Mouse (Mus musculus) forebrain, embryonic 13.5 days (tissue): ENCODE measurements around the gene Ipcef1. TPM values are rescaled to one million over a fixed set of nuclear protein-coding genes. Genes with fewer than 3 reads are reported as not detected.
A peak's percentile ranks its signal among the peaks of the same experiment; 100 is the strongest.

ENCODE experiments used
- ATAC-seq: fragments of 200-750 bp; cut with Nextera tagmentation; 2 replicates; pipeline ENCODE4 v1.8.0; 2017
- H3K27ac ChIP-seq: fragments of 300-500 bp; sonication (generic); 2 replicates; pipeline ENCODE4 v1.5.1; 2015; ENCODE audit warnings: inconsistent platforms, mild to moderate bottlenecking, moderate library complexity
- H3K27me3 ChIP-seq: fragments of 300-500 bp; sonication (generic); 2 replicates; pipeline ENCODE4 v1.6.1; 2015; ENCODE audit warnings: mild to moderate bottlenecking, inconsistent platforms
- H3K36me3 ChIP-seq: fragments of 300-500 bp; sonication (generic); 2 replicates; pipeline ENCODE4 v1.6.1; 2015; ENCODE audit warnings: mild to moderate bottlenecking, inconsistent platforms; ENCODE audit not compliant: poor library complexity, severe bottlenecking
- H3K4me1 ChIP-seq: fragments of 300-500 bp; sonication (generic); 2 replicates; pipeline ENCODE4 v1.6.1; 2015; ENCODE audit warnings: inconsistent platforms
- H3K4me2 ChIP-seq: fragments of 300-500 bp; sonication (generic); 2 replicates; pipeline ENCODE4 v1.6.1; 2015; ENCODE audit warnings: inconsistent platforms, mild to moderate bottlenecking, moderate library complexity
- H3K4me3 ChIP-seq: fragments of 300-500 bp; sonication (generic); 2 replicates; pipeline ENCODE4 v1.5.1; 2015; ENCODE audit warnings: mild to moderate bottlenecking, inconsistent platforms
- H3K9ac ChIP-seq: fragments of 300-500 bp; sonication (generic); 2 replicates; pipeline ENCODE4 v1.6.1; 2015; ENCODE audit warnings: mild to moderate bottlenecking, inconsistent platforms
- H3K9me3 ChIP-seq: fragments of 300-500 bp; sonication (generic); replicated peaks from 2 replicates; pipeline ENCODE4 v1.6.1; 2016; ENCODE audit warnings: inconsistent platforms
- WGBS: fragments of 180-500 bp; shearing (Covaris S2); methylation state at CpG from one replicate; pipeline ENCODE4 v1.1.7; 2015; 5-methylcytosine and 5-hydroxymethylcytosine counted together
- polyA plus RNA-seq: library from polyadenylated mRNA; unstranded; fragments of >200 nt; fragmentation: Nextera tagmentation; extraction: Ambion mirVana; gene quantifications from 2 replicates; pipeline ENCODE4 v1.2.1, GENCODE M21; 2015

Gene Ipcef1
- polyA plus RNA-seq, 1 experiment from 2014 or later: 0.61 TPM

DNA sequence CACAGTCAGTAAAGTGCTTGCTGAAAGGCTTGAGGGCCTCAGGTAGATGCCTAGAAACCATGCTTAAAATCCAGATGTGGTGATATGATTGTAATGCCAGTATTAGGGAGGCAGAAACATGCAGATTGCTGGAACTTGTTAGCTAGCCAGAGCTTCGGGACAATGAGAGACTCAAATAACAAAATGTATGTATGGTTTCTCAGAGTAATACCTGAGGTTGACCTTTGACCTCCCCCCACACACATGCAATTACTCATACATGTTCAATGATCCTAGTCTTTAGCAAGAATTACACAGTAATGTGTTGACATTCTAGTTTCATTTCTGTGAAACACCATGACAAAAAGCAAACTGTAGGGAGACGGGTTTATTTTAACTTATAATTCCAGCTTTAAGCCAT, 68.8 kb downstream of the Ipcef1 start:
- Histone ChIP-seq H3K27ac (no peak overlapping the region), H3K4me3 (no peak overlapping the region), H3K4me1 (no peaks in the 10 kb centered on the region), H3K27me3 (no peaks in the 10 kb centered on the region), H3K9me3 (no peaks in the 10 kb centered on the region), H3K36me3 (no peaks in the 10 kb centered on the region), H3K4me2 (no peak overlapping the region), H3K9ac (no peak overlapping the region)
- 94% methylated on average over 2 of the region's 2 CpGs for WGBS
- ATAC-seq: no peak

DNA sequence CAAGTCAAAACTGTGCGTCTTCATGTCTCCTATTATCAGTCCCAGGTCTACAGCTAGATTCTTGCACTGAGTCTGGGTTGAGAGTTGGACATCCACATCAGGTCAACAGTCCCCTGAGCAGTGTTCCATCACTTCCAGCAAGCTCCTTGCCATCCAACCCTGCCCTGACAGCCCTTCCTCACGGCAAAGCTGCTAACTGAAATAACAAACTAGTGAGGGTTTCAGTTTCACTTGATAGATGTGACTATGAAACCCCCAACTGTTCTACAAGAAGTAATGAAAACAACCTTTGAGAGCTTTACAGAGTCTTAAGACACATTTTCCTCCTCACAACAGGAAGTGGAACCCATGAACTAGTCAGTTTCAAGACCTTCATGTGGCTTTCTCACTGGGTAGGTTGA, 69.5 kb downstream of the Ipcef1 start:
- Histone ChIP-seq H3K4me2 (no peak overlapping the region), H3K9me3 (no peaks in the 10 kb centered on the region), H3K27me3 (no peaks in the 10 kb centered on the region), H3K4me1 (no peaks in the 10 kb centered on the region), H3K4me3 (no peak overlapping the region), H3K36me3 (no peaks in the 10 kb centered on the region), H3K9ac (no peak overlapping the region), H3K27ac (no peak overlapping the region)
- no peak for ATAC-seq
- 85% methylated on average over 2 of the region's 2 CpGs for WGBS

- WGBS: 6% methylated on average over 6 of the region's 6 CpGs
- Histone ChIP-seq H3K27me3 (no peaks in the 10 kb centered on the region), H3K4me3 (peak overlapping the region; percentile 22), H3K9me3 (no peaks in the 10 kb centered on the region), H3K27ac (peak overlapping the region; percentile 54; the same call in 1 of the 2 replicates), H3K4me1 (no peaks in the 10 kb centered on the region), H3K4me2 (peak overlapping the region; percentile 51), H3K9ac (no peak overlapping the region; the same call in 1 of the 2 replicates), H3K36me3 (no peaks in the 10 kb centered on the region)
- ATAC-seq: peak; percentile 75
These were observed 72.0 kb downstream of the Ipcef1 start for GRCm38 (mm10) chr10:6980236-6980635.

GRCm38 (mm10) chr10:6979789-6980188, 72.5 kb downstream of the Ipcef1 start:
- Histone ChIP-seq H3K27me3 (no peaks in the 10 kb centered on the region), H3K4me1 (no peaks in the 10 kb centered on the region), H3K4me2 (peak overlapping the region; percentile 51), H3K36me3 (no peaks in the 10 kb centered on the region), H3K9me3 (no peaks in the 10 kb centered on the region), H3K27ac (peak overlapping the region; percentile 54; the same call in 1 of the 2 replicates), H3K9ac (no peak overlapping the region; the same call in 1 of the 2 replicates), H3K4me3 (peak overlapping the region; percentile 22)
- 42% methylated on average over 8 of the region's 8 CpGs for WGBS
- peak; percentile 23; the same call in 1 of the 2 replicates for ATAC-seq

- Histone ChIP-seq H3K27ac (0 out of 2 replicates have a peak overlapping the region, but pooled peaks have one; percentile 2), H3K36me3 (no peaks in the 10 kb centered on the region), H3K4me3 (no peak overlapping the region), H3K27me3 (no peaks in the 10 kb centered on the region), H3K4me1 (no peaks in the 10 kb centered on the region), H3K4me2 (peak overlapping the region; percentile 51), H3K9ac (no peak overlapping the region), H3K9me3 (no peaks in the 10 kb centered on the region)
- 43% methylated on average over 7 of the region's 7 CpGs for WGBS
- ATAC-seq: peak; percentile 63
These were observed 73.1 kb downstream of the Ipcef1 start for GRCm38 (mm10) chr10:6979216-6979615.

- H3K4me1 ChIP-seq: no peaks in the 10 kb centered on the region
- H3K27me3 ChIP-seq: no peaks in the 10 kb centered on the region
- H3K27ac ChIP-seq: no peak overlapping the region
- H3K4me3 ChIP-seq: no peak overlapping the region
- H3K4me2 ChIP-seq: no peak overlapping the region
- WGBS: 97% methylated on average over 1 of the region's 1 CpGs
- no peaks in the 10 kb centered on the region for H3K36me3 ChIP-seq
- no peaks in the 10 kb centered on the region for H3K9me3 ChIP-seq
- H3K9ac ChIP-seq: no peak overlapping the region
- peak; percentile 4; the same call in 1 of the 2 replicates for ATAC-seq
These were observed 73.5 kb downstream of the Ipcef1 start for GRCm38 (mm10) chr10:6978733-6979132.

- Histone ChIP-seq H3K4me2 (no peak overlapping the region), H3K4me1 (no peaks in the 10 kb centered on the region), H3K4me3 (no peak overlapping the region), H3K36me3 (no peaks in the 10 kb centered on the region), H3K27ac (no peak overlapping the region), H3K9me3 (no peaks in the 10 kb centered on the region), H3K27me3 (no peaks in the 10 kb centered on the region), H3K9ac (no peak overlapping the region)
- no peak for ATAC-seq
- 85% methylated on average over 2 of the region's 2 CpGs for WGBS
These were observed 74.4 kb downstream of the Ipcef1 start for GRCm38 (mm10) chr10:6977843-6978242.

DNA sequence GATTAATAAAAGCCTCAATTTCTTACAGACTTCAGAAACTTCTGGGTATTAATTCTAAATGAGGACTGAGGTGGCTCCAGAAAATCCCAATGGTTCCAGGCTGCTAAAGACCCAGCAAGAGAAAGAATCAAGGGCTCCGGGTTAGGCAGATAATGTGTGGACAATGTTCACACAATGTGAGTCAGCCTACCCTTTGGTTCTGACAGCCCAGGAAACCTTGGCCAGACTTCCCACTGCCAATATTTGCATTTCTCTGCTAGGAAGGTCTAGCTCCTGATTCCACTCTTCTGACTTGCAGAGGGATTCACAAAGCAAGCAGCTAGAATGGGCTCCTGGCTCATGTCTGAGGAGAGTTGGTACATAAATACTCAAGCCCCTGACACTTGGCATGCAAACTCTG, 83.9 kb downstream of the Ipcef1 start:
- Histone ChIP-seq H3K4me2 (no peak overlapping the region), H3K36me3 (no peaks in the 10 kb centered on the region), H3K9ac (no peak overlapping the region), H3K27me3 (no peaks in the 10 kb centered on the region), H3K4me1 (no peaks in the 10 kb centered on the region), H3K4me3 (no peak overlapping the region), H3K27ac (no peak overlapping the region), H3K9me3 (no peaks in the 10 kb centered on the region)
- WGBS: 85% methylated on average over 1 of the region's 1 CpGs
- ATAC-seq: no peak

DNA sequence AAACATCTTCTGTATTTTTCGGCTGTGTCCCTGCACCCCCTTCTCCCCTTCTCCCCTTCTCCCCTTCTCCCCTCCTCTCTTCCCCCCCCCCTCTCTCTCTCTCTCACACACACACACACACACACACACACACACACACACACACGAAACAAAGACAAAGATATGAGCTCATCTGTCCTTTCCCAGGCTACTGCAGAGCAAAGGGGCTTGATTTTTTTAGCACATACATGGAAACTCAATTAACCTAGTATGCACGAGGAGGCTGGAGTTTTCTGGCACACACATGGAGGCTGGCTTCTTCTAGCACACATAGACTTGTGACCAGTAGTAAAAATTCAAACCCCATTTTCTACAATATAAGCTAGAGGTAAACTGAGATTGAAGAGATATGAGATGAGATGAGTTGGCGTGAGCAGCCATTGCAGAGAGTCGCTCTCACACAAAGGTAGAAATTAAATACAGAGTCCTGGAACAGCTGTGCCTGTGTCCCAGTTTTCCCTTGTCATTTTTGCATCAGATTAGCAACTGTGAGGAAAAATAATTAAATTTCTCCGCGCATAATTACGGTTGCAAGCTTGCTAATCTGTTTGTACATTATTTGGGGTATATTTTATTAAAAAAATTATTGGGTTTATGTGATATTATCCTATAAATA, 84.6 kb downstream of the Ipcef1 start:
- WGBS: 78% methylated on average over 8 of the region's 8 CpGs
- Histone ChIP-seq H3K27me3 (no peaks in the 10 kb centered on the region), H3K4me3 (no peak overlapping the region), H3K9ac (no peak overlapping the region), H3K9me3 (no peaks in the 10 kb centered on the region), H3K4me1 (no peaks in the 10 kb centered on the region), H3K36me3 (no peaks in the 10 kb centered on the region), H3K4me2 (no peak overlapping the region), H3K27ac (no peak overlapping the region)
- no peak for ATAC-seq

DNA sequence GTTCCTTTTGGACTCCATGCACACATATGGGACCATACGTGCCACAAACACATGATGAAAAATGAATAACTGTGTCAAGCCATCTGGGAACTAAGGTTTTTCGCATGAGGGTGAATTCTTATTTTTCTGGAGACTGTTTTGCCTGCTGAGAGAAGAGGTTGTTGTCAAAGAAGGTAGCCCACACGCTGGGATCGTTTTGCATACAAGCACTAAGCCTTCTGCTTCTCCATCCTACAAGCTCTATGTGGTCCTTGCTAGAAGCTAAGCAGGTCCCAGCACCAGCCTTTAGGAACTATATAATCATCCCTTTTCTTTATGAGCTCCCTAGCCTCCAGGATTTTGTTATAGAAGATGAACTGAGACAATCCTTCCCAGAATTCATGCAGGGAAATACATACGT, 93.5 kb downstream of the Ipcef1 start:
- no peak overlapping the region for H3K4me2 ChIP-seq
- H3K27ac ChIP-seq: no peak overlapping the region
- H3K4me1 ChIP-seq: no peaks in the 10 kb centered on the region
- ATAC-seq: no peak
- H3K27me3 ChIP-seq: no peaks in the 10 kb centered on the region
- H3K4me3 ChIP-seq: no peak overlapping the region
- no peak overlapping the region for H3K9ac ChIP-seq
- no peaks in the 10 kb centered on the region for H3K36me3 ChIP-seq
- no peaks in the 10 kb centered on the region for H3K9me3 ChIP-seq
- 82% methylated on average over 5 of the region's 5 CpGs for WGBS

- Histone ChIP-seq H3K36me3 (no peaks in the 10 kb centered on the region), H3K4me1 (no peaks in the 10 kb centered on the region), H3K4me3 (no peak overlapping the region), H3K27me3 (no peaks in the 10 kb centered on the region), H3K9me3 (no peaks in the 10 kb centered on the region), H3K27ac (no peak overlapping the region), H3K9ac (no peak overlapping the region), H3K4me2 (no peak overlapping the region)
- WGBS: 90% methylated on average over 2 of the region's 2 CpGs
- no peak for ATAC-seq
These were observed 95.9 kb downstream of the Ipcef1 start for GRCm38 (mm10) chr10:6956357-6956756.

- Histone ChIP-seq H3K27me3 (no peaks in the 10 kb centered on the region), H3K9me3 (no peaks in the 10 kb centered on the region), H3K4me3 (no peak overlapping the region), H3K4me1 (no peaks in the 10 kb centered on the region), H3K4me2 (no peak overlapping the region), H3K36me3 (no peaks in the 10 kb centered on the region), H3K27ac (no peak overlapping the region), H3K9ac (no peak overlapping the region)
- no peak for ATAC-seq
These were observed 97.7 kb downstream of the Ipcef1 start for GRCm38 (mm10) chr10:6954533-6954932.

- H3K9me3 ChIP-seq: no peaks in the 10 kb centered on the region
These were observed 99.2 kb downstream of the Ipcef1 start for GRCm38 (mm10) chr10:6953115-6953514.

More at GRCm38 (mm10) chr10:6953115-6953514, 99.2 kb downstream of the Ipcef1 start:
- Histone ChIP-seq H3K9ac (no peak overlapping the region), H3K36me3 (no peaks in the 10 kb centered on the region), H3K4me2 (no peak overlapping the region), H3K4me3 (no peak overlapping the region), H3K27ac (no peak overlapping the region), H3K27me3 (no peaks in the 10 kb centered on the region), H3K4me1 (no peaks in the 10 kb centered on the region)
- WGBS: 77% methylated on average over 1 of the region's 1 CpGs
- ATAC-seq: no peak
